Comparison of ENCODE assay signal across 9 mouse cellular contexts in the genomic region with DNA sequence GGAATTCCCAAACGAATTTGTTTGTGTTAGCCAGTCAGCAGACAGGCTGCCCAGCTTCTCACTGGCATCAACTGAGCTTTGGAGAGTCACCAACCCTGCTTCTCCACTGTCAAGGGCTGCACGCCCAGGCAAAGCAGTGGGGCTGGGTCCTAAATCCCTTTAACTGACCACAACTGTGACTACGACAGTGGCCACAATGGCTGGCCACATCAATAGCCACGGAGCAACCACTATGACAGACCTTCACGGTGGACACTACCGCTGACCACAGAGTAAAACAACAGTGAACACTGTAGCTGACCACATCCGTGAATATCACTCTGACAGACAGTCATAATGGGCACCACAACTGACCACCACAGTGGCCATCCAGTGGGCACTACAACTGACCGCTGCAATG.
DNase-seq lines count a peak whose midpoint lies in the region; ATAC-seq and TF ChIP-seq lines count a peak whose summit lies in the region.
"Had no signal": no experiment of that assay in that cellular context is flagged by ENCODE, and none has a peak within 500 bp of the region (broad histone marks: within the 10 kb centered on the region; RNA-seq: fewer than 3 reads in every experiment).

No protein-coding gene starts in this region.

- intact Hi-C loops in left cerebral cortex, adult 2 months (cut with DNase I) = loop anchor here (1.0 kb wide), 2 partner anchors 159 to 238 kb away; no protein-coding TSS in a partner anchor
- intact Hi-C loops in left cerebral cortex, postnatal 14 days (cut with DNase I) = loop anchor here (1.0 kb wide), 2 partner anchors 159 to 238 kb away; no protein-coding TSS in a partner anchor

- H3K79me2 ChIP-seq in myocyte (ENCODE audit: control insufficient read depth, insufficient read depth) = no peaks in the 10 kb centered on the region

- no peaks in the 10 kb centered on the region for H3K36me3 ChIP-seq in embryonic facial prominence, embryonic 10.5 days (replicated peaks)
- H3K36me3 ChIP-seq in heart, embryonic 16.5 days (ENCODE audit: control insufficient read depth, insufficient read depth) = no peaks in the 10 kb centered on the region
- H3K36me3 ChIP-seq in myocyte (ENCODE audit: control insufficient read depth, insufficient read depth) = no peaks in the 10 kb centered on the region
- H3K36me3 ChIP-seq in midbrain, embryonic 13.5 days = no peaks in the 10 kb centered on the region
- H3K36me3 ChIP-seq: neural tube, embryonic 12.5 days had no signal

- no peak for TF ChIP-seq CTCF in left cerebral cortex, adult 2 months (IDR thresholded peaks at IDR 0.05)

- peak overlapping the region; percentile 68; the same call in 1 of the 2 replicates for H3K4me2 ChIP-seq in heart, embryonic 16.5 days (ENCODE audit: low read depth, low read length)
- H3K4me2 ChIP-seq in myocyte (ENCODE audit: low read depth) = peak overlapping the region; percentile 92
- no peak overlapping the region for H3K4me2 ChIP-seq in midbrain, embryonic 13.5 days (replicated peaks)

- ATAC-seq in heart, embryonic 16.5 days (replicated peaks; ENCODE audit: extremely low read depth, insufficient read depth, low FRiP score) = no peak
- ATAC-seq in midbrain, embryonic 13.5 days = no peak

- no peak overlapping the region; the same call in 1 of the 2 replicates for H3K4me3 ChIP-seq in left cerebral cortex, adult 2 months
- H3K4me3 ChIP-seq in embryonic facial prominence, embryonic 10.5 days = no peak overlapping the region
- no peak overlapping the region for H3K4me3 ChIP-seq in heart, embryonic 16.5 days (ENCODE audit: low read length)
- peak overlapping the region; percentile 21 for H3K4me3 ChIP-seq in myocyte
- H3K4me3 ChIP-seq in midbrain, embryonic 13.5 days (replicated peaks) = no peak overlapping the region

- peak overlapping the region; percentile 1; the same call in 1 of the 2 replicates for H3K27ac ChIP-seq in left cerebral cortex, adult 2 months
- H3K27ac ChIP-seq in embryonic facial prominence, embryonic 10.5 days (replicated peaks) = peak overlapping the region; percentile 26; the same call in 1 of the 2 replicates
- peak overlapping the region; percentile 79 for H3K27ac ChIP-seq in heart, embryonic 16.5 days (ENCODE audit: low read length)
- H3K27ac ChIP-seq in midbrain, embryonic 13.5 days = no peak overlapping the region
- H3K27ac ChIP-seq: neural tube, embryonic 12.5 days had no signal

- no peak overlapping the region for H3ac ChIP-seq in myocyte (ENCODE audit: control insufficient read depth, insufficient read length)

- DNase-seq in left cerebral cortex, adult 2 months (ENCODE audit: extremely low spot score in 1 of 2, low spot score in 2 of 2) = no peak
- no peak for DNase-seq in left cerebral cortex, postnatal 14 days (ENCODE audit: low spot score in 2 of 2)
- no peak for DNase-seq in embryonic facial prominence, embryonic 10.5 days (ENCODE audit: low spot score)
- DNase-seq in left cerebral cortex, adult 8-10 months (ENCODE audit: low spot score in 2 of 2) = no peak
- DNase-seq: right cerebral cortex, postnatal 25 days had no signal

- peaks cover 30% of the 10 kb centered on the region for H3K4me1 ChIP-seq in embryonic facial prominence, embryonic 10.5 days
- H3K4me1 ChIP-seq in heart, embryonic 16.5 days (ENCODE audit: control insufficient read depth, insufficient read depth, low read length) = peaks cover 10% of the 10 kb centered on the region
- H3K4me1 ChIP-seq in midbrain, embryonic 13.5 days (replicated peaks) = peaks cover 12% of the 10 kb centered on the region
- H3K4me1 ChIP-seq: neural tube, embryonic 12.5 days had no signal

- no peak for TF ChIP-seq POLR2A in myocyte (IDR thresholded peaks at IDR 0.05; ENCODE audit: insufficient read length, low read depth)

- WGBS in embryonic facial prominence, embryonic 10.5 days = 92% methylated on average over 8 of the region's 8 CpGs
- WGBS in heart, embryonic 16.5 days = 83% methylated on average over 8 of the region's 8 CpGs
- 89% methylated on average over 8 of the region's 8 CpGs for WGBS in midbrain, embryonic 13.5 days

- H3K27me3 ChIP-seq in embryonic facial prominence, embryonic 10.5 days (replicated peaks; ENCODE audit: low read depth, poor library complexity, severe bottlenecking) = 0 out of 2 replicates have a peak, but pooled peaks cover 7% of the 10 kb centered on the region
- H3K27me3 ChIP-seq in heart, embryonic 16.5 days (ENCODE audit: control insufficient read depth, insufficient read depth, low read length) = no peaks in the 10 kb centered on the region
- H3K27me3 ChIP-seq in myocyte (ENCODE audit: control insufficient read depth, insufficient read depth, insufficient read length) = peaks cover 12% of the 10 kb centered on the region
- peaks cover 4% of the 10 kb centered on the region for H3K27me3 ChIP-seq in midbrain, embryonic 13.5 days
- H3K27me3 ChIP-seq: neural tube, embryonic 12.5 days had no signal

- H3K9ac ChIP-seq in heart, embryonic 16.5 days (ENCODE audit: low read length) = no peak overlapping the region
- H3K9ac ChIP-seq in midbrain, embryonic 13.5 days (replicated peaks) = no peak overlapping the region
- H3K9ac ChIP-seq: neural tube, embryonic 12.5 days had no signal

- no peaks in the 10 kb centered on the region for H3K9me3 ChIP-seq in embryonic facial prominence, embryonic 10.5 days
- no peaks in the 10 kb centered on the region for H3K9me3 ChIP-seq in heart, embryonic 16.5 days (replicated peaks; ENCODE audit: control insufficient read depth, low read length)
- no peaks in the 10 kb centered on the region for H3K9me3 ChIP-seq in midbrain, embryonic 13.5 days
- H3K9me3 ChIP-seq: neural tube, embryonic 12.5 days had no signal

TF ChIP-seq in myocyte, 11 proteins besides CTCF, POLR2A, EP300 and RAD21:
- TF ChIP-seq TCF12 (IDR thresholded peaks at IDR 0.05; ENCODE audit: insufficient read depth, poor library complexity, severe bottlenecking) = peak; percentile 16
- TF ChIP-seq MYOD1 (IDR thresholded peaks at IDR 0.05; ENCODE audit: control insufficient read depth in 1 of 3, insufficient read length in 2 of 3, low read depth in 2 of 3) = peak in 2 of 3 experiments; percentile 14 to 29
- peak; percentile 16 for TF ChIP-seq TCF3 (IDR thresholded peaks at IDR 0.05; ENCODE audit: insufficient read length, low read depth)
- TF ChIP-seq MYOG (IDR thresholded peaks at IDR 0.05; ENCODE audit: control insufficient read depth in 1 of 3, insufficient read depth in 1 of 3, insufficient read length in 2 of 3, low read depth in 2 of 3) = peak in 1 of 3 experiments; percentile 69
- no peak for TF ChIP-seq MAX (IDR thresholded peaks at IDR 0.05; ENCODE audit: low read depth)
TF ChIP-seq in myocyte: peak in this region for 4.
